Mouse (Mus musculus): ENCODE results near the gene Tspan14. TPM values are rescaled to one million over a fixed set of nuclear protein-coding genes. Genes with fewer than 3 reads are reported as not detected.

The Tspan14 gene
- total RNA-seq (2015): 30.7 and 36.6 TPM in 2 replicates
- total RNA-seq (2017): 35.6 and 42.0 TPM in 2 replicates

DNA sequence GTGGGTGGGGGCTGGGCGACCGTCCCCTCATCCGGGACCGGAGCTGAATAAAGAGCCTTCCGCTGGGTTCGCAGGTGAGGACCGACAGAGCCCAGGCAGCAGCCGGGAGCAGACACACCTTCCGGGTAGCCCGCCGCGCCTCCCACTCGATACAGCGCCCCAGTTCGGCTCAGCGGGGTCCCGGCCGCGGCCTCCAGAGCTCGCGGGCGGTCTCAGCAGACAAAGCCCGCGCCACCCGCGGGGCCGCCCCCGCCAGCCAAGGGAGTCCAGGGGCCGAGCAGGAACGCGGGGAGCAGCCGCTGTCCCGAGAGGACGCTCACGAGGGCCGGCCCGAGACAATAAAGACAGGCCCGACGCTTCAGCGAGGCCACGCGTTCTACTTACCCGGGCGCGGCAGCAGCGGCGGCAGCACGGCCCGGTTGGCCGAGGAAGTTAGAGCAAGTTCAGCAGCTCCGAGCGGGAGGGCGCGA, at the start of gene Tspan14:
TSS of gene Tspan14 (minus strand) at position 416 of the 470 bp plus-strand sequence.
- no peak for ATAC-seq (replicated peaks; ENCODE audit: poor library complexity)

DNA sequence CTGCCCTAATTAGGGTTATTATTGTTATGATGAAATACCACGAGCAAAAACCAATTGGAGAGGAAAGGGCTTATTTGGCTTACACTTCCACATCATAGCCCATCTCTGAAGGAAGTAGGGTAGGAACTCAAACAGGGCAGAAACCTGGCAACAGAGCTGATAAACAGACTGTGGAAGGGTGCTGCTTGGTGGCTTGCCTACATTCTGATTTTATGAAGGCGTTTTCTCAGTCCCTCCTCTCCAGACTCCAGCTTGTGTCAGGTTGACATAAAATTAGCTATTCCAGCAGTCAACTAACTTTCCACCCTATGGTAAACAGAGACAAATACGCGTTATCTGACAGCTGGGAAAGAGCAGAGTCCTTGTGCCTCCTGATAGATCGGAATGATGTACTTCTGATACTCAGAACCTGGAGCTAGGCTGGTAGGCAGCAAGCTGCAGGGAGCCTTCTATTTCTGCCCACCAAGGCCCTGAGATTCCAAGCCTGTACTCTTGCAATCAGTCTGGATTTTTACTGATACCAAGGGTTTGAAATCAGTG, 48.2 kb upstream of the Tspan14 start:
- no peak for ATAC-seq (replicated peaks; ENCODE audit: poor library complexity)

DNA sequence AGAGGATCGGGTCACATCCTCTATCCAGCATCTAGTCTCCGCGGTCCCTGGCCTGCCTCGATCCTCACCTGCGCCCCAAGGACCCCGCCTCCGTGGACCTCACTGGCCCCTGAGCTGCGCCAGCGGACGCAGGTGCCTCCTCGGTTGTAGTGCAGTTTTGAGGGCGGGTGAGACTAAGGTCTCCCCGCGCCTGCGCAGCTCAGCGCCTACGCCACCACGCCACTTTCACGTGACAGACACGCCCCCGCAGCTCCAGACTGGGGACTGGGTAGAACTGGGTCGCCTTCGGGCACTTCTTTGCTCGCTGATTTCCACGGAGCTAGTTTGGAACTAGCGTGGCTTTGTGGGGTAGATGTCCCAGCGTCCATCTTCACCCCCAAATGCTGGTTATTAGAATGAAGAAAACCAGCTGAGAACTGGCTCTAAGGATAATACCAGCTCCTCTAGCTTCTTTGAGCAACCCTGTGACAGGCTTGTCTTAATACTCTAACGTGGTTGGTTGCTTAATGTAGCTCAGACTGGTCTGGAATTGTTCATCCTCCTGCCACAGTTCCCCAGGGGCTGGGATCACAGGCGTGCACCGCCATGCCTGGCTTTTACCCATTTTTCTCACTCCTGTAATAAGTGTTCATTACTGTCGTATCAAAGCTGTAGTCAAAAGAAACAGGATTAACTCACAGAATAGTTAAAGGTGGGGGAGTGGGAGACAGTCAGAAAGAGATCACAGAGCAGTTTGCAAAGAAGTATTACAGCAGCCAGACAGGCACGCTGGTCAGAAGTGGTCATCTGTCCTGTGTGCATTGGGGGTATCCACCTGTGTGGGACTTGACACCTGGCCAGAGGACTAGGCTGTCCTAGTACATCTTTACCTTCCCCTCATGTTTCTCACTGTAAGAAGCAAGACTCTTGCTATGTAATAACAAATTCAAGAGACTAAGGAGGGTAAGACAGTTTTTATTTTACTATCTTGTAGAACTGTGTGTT, 47.3 kb upstream of the Tspan14 start, which contains the start of gene Fam213a:
TSS of gene Fam213a (minus strand) at position 159 of the 984 bp plus-strand sequence.
- peak; percentile 95 for ATAC-seq (replicated peaks; ENCODE audit: poor library complexity)

DNA sequence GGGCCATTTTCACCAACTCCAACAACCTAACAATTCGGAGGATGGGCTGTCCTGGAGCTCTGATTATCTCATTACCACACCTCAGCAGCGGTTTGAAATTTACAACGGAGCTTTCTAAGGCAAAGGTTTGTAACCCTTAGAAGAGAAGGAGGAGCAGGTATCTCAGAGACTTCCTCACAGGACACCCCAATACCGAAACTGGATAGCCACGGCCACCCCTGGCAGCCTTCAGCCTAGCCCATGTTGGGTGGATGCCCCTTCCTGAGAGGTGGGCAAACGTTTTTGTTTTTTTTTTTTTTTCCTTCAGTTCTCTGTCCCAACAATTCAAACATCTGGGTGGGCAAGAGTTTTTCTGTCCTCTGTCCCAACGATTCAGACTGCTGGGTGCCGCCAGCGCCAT, 46.5 kb upstream of the Tspan14 start:
- peak; percentile 15 for ATAC-seq (replicated peaks; ENCODE audit: poor library complexity)

DNA sequence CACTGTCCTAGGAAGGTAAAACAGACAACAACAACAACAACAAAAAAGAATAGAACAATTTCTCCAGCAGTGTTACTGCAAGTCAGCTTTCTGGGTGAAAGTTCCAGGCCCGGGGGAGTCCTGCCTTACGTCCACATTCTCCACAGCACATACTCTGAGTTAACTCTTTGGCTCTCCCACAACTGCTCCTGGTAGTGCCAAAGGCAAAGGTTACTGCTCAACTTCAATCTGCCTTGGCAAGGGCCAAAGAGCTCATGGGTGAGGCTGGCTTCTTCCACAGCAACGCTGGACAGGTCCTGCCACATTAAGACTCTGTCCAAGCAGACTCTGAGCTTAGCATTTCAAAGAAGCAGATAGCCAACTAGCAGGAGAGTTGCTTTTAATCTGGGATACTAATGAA, 45.3 kb upstream of the Tspan14 start:
- no peak for ATAC-seq (replicated peaks; ENCODE audit: poor library complexity)

DNA sequence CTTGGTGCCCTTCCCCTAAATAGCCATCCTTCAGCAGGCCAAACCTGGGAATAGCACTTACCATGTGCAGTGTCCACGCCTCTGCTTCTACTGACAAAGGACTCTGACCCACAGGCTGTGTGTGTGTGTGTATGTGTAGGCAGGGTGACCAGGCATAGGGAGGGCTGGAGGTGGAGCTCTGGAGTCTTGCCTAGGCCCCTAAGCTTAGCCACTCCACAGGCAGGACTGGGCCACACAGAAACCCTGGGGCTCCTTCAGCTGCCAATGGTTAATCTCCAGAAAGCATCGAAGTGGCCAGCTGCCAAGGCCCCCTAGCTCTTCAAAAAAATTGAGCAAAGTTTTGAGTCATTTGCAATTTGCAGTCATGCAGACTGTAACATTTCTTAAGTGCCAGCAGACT, 41.5 kb upstream of the Tspan14 start:
- peak; percentile 32 for ATAC-seq (replicated peaks; ENCODE audit: poor library complexity)

DNA sequence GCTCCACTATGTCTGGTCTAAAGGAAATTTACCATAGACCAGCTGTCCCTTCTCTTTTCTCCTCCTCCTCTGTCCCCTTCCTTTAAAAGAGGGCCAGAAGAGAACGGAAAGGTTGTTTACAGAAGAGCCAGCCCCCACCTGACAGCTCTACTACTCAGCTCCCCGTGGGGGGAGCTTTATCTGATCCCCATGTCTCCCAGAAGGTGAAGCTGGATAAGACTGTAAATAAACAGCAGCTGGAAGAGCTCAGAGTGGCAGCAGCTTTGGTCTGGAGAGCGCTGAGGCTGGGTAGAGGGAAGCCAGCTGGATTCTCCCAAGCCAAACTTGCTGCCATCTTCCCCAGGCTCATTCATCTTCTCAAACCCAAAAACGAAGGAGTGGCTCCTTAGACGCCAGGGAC, 41.0 kb upstream of the Tspan14 start:
- ATAC-seq (replicated peaks; ENCODE audit: poor library complexity): peak; percentile 44

DNA sequence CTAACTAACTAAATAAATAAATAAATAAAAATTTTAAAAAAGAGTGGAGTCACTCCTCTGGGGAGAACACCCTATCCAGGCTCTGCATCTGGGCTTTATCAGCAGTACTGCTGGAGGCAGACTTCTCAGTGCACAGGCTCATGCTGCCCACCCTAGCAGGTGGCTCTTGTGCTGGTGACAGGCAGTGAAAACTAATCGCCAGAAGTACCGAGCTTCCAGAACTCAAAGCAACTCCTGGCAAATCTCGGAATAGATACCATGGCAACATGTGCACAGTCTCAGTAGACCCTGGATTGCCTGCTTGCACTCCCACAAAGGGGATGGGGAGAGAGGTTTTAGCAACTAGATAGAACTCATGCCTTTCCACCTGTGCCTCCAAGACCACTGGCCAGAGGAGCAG, 40.3 kb upstream of the Tspan14 start:
- peak; percentile 87 for ATAC-seq (replicated peaks; ENCODE audit: poor library complexity)

DNA sequence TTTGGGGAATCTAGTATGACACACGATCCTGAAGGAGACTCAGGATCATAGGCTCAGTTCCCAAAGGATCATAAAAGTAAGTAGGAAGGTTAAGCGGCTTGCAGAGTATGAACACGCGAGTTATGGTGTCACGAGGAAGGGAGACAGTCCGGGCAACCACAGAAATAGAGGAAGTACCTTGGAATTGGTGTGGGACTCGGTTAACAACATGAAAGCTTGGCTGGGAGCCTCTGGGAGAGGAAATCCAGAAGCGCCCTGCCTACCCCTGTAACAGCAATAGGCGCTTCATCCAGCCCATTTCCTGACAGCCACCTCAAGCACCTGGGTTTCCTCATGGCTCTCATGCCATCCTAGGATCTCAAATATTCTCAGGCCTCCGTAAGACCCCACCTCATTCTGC, 39.7 kb upstream of the Tspan14 start:
- ATAC-seq (replicated peaks; ENCODE audit: poor library complexity): peak; percentile 35; the same call in 1 of the 2 replicates

DNA sequence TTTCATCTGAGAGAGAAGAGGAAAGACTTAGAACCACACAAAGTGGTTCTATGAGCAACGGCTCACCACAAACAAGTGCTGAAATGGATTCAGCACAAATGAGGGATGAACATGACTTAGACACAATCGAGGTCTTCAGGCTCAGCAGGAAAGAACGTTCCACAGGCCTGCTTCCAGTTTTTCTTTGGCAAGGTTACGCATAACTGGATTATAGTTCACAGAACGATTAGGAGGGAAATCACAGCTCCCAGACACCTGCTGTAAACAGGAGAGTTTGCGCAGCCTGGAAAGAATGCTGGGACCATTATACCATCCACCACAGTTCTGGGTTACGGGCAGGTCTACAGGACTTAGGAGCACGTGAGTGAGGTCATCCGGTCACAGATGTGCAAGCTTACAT, 39.1 kb upstream of the Tspan14 start:
- ATAC-seq (replicated peaks; ENCODE audit: poor library complexity): no peak

DNA sequence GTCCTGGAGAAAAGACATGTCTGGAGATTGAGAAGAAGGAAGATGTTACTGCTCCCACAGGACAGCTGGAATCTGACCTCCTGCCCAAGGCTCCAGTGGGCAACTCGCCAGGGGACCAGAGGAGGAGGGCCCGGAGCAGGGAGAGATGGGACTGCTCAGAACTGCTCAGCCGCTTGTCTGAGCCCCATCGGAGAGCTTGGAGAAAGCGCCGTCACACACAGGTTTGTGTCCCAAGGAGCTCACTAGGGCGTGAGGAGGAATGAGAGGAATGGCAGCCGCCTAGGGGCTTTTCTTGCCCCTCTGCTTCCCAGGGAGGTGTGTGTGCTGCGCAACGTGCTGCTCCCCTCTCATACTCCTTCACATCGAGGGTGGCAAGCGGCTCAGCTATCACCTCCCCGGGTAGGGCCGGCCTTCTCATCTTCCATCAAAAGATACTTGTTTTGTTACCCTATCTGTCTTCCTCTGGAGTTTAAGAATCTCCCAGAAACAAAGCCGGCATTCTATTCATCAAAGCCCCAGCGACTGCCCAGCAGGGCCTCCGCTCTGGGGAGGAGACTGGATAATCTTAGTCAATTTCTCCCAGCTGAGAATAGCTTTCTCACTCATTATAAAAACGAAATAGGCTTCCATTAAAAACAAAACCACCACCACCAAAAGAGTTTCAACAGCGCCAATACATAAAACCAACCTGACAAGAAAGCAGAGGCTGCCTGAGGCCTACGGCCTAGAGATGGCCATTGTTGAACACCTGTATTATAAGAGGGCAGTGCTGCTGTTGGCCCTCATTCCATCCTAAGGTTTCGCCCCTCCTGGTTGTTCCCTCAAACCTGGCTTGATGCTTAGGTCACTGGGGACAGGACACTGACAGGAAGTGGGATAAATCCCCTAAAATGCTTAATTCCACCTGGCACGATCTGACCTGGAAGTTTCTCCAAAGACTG, 37.9 kb upstream of the Tspan14 start:
- ATAC-seq (replicated peaks; ENCODE audit: poor library complexity): no peak

DNA sequence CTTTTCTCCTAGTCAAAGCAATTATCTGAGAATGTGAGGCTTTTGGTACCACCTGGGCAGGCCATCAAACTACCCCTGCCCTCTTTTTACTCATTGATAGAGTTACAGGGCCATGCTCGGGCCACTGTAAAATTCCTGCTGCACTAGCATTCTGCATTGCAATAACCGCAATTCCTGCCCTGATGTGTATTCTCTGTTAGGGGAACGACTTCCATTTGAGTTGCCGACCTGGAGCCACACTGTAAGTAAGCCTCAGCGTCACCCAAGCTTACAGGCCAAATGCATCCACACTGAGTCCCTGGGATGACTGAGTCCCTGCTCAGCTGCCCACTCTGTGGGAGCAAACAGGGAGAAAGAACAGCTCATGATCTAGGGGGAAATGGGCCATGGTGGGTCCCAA, 35.0 kb upstream of the Tspan14 start:
- ATAC-seq (replicated peaks; ENCODE audit: poor library complexity): no peak

DNA sequence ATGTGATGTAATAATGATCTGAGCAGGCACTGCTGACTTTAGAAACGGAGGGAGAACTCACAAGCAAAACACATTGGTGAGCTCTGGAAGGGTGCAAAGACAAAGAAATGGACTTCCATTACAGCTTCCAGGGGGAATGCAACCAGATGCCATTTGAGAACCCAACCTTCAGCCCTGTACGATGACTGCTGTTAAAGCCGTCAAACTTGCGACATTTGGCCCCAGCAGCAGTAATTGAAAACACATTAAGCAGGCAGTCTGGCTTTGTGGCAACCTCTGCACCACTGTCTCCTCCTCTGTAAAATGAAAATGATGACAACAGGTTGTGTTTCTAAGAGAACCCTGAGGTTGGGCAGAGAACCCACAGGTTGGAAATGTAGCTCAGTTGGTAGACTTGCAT, 34.2 kb upstream of the Tspan14 start:
- no peak for ATAC-seq (replicated peaks; ENCODE audit: poor library complexity)

DNA sequence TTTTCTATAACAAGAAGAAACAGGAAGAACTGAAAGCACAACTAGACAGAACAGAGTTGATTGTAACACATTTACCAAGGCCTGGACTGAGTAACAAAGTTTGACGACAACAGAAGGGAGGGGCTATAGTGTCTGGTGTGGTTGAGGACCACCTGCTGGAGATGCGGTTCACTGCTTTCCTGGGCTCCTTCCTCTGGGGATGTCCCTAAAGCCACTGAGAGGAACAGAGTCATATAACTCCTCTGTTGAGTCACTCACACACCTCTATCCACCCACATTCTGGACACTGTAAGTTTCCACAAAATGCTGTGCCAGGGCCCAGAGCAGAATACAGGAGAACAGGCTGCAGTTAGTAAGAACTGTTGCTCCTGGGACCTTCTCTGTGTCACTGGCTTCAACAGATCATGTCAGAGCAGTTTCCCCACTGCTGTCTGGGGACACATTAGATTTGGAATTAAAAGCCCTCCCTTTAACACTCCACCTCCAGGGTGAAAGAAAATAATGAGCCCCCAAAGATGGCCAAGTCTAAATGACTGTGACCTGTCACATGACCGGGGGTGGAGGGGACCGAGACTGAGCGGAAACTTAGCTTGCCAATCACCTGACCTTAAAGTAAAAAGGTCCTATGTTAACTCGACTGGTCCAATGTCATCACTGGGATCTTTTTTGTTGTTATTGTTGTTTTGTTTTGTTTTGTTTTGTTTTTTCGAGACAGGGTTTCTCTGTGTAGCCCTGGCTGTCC, 33.5 kb upstream of the Tspan14 start:
- peak; percentile 66 for ATAC-seq (replicated peaks; ENCODE audit: poor library complexity)

DNA sequence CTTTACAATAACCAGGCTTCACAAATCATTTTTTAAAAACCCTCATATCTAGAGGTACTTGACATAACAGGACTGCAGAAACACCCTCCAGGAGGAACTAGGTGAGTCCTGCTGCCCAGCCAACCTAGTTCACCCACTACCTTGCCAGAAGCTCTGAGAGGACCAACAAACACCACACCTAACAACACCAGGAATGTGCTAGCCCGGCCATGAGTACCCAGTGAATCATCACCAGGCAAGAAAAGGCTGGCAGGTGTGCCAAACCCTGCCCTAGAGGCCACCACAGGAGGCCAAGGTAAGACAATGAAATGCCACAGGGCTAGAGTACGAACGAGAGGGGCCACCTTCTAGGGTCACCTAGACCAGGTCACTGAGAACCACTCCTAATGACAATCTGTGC, 29.6 kb upstream of the Tspan14 start:
- no peak for ATAC-seq (replicated peaks; ENCODE audit: poor library complexity)

DNA sequence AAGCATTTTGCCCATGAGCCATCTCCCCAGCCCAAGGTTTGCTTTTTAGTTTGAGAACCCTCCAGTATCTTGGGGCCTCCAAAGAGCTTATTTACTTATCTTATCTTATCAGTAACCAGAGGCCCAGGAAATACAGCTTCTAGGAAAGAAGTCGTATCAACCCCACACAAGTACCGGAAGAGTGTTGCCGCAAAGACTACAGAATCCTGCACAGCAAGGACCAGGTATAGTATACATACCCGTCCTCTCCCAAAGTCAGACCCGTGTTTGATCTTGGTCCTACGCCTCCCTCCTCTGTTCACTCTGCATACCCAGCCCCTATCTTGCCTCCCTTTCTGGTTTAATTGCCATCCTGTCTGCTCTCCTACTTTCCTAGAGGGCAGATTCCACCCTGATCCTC, 25.9 kb upstream of the Tspan14 start:
- peak; percentile 51 for ATAC-seq (replicated peaks; ENCODE audit: poor library complexity)

DNA sequence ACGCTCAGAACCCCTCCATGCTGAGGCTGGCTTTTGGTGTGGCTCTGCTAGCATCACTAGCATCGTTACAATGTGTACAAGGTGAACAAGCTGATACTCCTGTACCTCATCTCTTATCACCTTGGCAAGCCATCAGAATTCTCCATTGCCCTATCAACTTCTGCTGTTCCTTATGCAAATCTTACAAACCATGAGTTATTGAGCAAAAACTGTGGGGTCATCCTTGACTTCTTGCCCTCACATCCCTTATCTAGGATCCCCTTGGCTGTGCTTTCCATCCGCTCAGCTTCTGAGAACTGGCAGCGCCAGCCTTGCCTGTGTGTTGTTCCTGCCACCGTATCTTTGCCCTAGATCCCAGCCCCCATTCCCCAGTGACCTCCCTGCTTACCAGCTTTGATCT, 22.2 kb upstream of the Tspan14 start:
- ATAC-seq (replicated peaks; ENCODE audit: poor library complexity): peak; percentile 54

DNA sequence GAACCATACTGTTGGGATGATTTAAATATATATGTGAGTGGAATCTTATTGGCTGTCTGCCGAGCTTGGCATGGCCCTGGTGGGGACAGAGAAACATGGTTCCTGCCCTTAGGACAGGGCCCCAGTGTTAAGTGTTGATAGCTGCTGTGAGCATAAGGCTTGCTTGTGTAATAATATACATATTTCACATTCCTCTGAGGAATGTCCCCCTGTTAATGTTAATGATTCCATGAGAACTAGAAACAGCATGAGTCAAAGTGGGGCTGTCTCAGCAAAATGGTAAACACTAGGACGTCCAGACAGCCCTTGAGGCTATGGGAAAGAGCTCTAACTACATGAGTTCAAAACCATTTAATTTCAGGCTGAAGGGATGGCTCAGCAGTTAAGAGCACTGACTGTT, 20.6 kb upstream of the Tspan14 start:
- ATAC-seq (replicated peaks; ENCODE audit: poor library complexity): no peak

DNA sequence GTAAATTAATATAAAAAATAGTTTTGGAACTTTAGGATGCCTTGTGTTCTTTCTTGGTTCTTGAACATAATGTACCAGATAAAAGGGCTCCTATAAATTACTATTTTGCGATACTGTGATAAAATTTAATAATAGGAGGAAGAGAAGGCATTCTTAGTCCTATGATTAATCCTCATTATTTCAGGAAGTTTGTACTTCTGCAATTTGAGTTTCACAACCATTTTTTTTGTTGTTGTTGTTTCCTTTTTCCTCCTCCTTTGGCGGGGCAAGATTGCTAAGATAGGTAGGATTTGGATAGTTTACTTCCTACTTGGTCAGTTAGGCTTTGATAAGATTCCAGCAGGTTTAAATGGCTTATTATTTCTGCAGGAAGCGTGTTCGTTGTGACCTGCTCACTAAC, 19.0 kb upstream of the Tspan14 start:
- ATAC-seq (replicated peaks; ENCODE audit: poor library complexity): peak; percentile 51; the same call in 1 of the 2 replicates

DNA sequence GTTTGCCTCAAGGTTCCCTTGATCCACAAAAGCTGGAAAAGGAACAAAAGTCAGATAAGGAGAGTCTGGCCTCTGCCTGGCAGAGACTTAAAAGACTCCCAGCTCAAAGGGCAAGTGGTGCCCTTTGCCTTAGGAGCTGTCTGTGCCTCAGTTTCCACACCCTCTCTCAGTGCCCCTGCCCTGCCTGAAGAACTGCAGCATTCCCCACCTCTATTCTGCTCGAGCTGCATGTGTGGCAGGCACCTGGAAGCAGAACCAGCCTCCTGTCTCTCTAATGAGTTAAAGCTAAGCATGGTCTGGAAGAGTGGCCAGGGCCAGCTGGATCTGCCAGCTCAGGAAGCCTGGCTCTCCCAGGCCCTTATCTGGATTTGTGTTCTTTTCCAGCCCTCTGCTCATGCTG, 13.1 kb upstream of the Tspan14 start:
- no peak for ATAC-seq (replicated peaks; ENCODE audit: poor library complexity)

Measured in megakaryocyte progenitor cell, adult 5-6 weeks (primary cell).